Mouse (Mus musculus) heart, adult 2 months (tissue): ENCODE data around the gene Tenm3. TPM values are rescaled to one million over a fixed set of nuclear protein-coding genes. Genes with fewer than 3 reads are reported as not detected.

Experiments
- DNase-seq, 2 experiments: peaks; one replicate each; pipeline ENCODE4 v3.0.0; 2021
- H3K27ac ChIP-seq: fragments of 200-600 bp; 2 replicates; pipeline ENCODE4 v1.8.1; 2022
- H3K27me3 ChIP-seq: fragments of 200-500 bp; 2 replicates; pipeline ENCODE4 v1.6.1; 2012; ENCODE audit warnings: mild to moderate bottlenecking, low read length, inconsistent platforms, mixed read lengths; ENCODE audit not compliant: control insufficient read depth, insufficient read depth
- H3K36me3 ChIP-seq: fragments of 200-500 bp; 2 replicates; pipeline ENCODE4 v1.6.1; 2012; ENCODE audit warnings: low read length, inconsistent platforms; ENCODE audit not compliant: control insufficient read depth, insufficient read depth
- H3K4me1 ChIP-seq: fragments of 200-500 bp; 2 replicates; pipeline ENCODE4 v1.6.1; 2011; ENCODE audit warnings: low read length; ENCODE audit not compliant: control insufficient read depth, insufficient read depth
- H3K4me3 ChIP-seq: fragments of 200-600 bp; 2 replicates; pipeline ENCODE4 v1.8.1; 2022
- H3K79me2 ChIP-seq: fragments of 200-500 bp; replicated peaks from 2 replicates; pipeline ENCODE4 v1.6.1; 2012; ENCODE audit warnings: mild to moderate bottlenecking, inconsistent platforms, low read length, moderate library complexity, mixed read lengths; ENCODE audit not compliant: control insufficient read depth, insufficient read depth
- H3K9ac ChIP-seq: fragments of 200-500 bp; 2 replicates; pipeline ENCODE4 v1.6.1; 2012; ENCODE audit warnings: low read depth, mild to moderate bottlenecking, control low read depth, inconsistent platforms, low read length, mixed read lengths
- CTCF ChIP-seq: fragments of 200-600 bp; IDR thresholded peaks from 2 replicates; pipeline ENCODE4 v1.8.1; 2022; ENCODE audit warnings: antibody characterized with exemption, mild to moderate bottlenecking, moderate library complexity
- EP300 ChIP-seq: fragments of 200-500 bp; IDR thresholded peaks from 2 replicates; pipeline ENCODE4 v1.6.1; 2011; ENCODE audit warnings: low read depth, low read length, control low read depth; ENCODE audit not compliant: insufficient read depth
- POLR2A ChIP-seq: fragments of 200-500 bp; IDR thresholded peaks from 2 replicates; pipeline ENCODE4 v1.6.1; 2011; ENCODE audit warnings: mild to moderate bottlenecking, low read depth, low read length, control low read depth; ENCODE audit not compliant: insufficient read depth
- WGBS: fragments of 180-500 bp; shearing (Covaris S2); methylation state at CpG from one replicate; pipeline ENCODE4 v1.1.7; 2018; 5-methylcytosine and 5-hydroxymethylcytosine counted together
- intact Hi-C: fragments of 180-260 bp; cut with DNase I; formaldehyde crosslinking; loops from one replicate; pipeline ENCODE4 v1.15.1; 2025
- polyA plus RNA-seq: library from polyadenylated mRNA; depleted of rRNA; stranded (reverse); fragments of >200 nt; gene quantifications from 2 replicates; pipeline ENCODE4 v1.2.3, GENCODE M21; 2012
- total RNA-seq, 2 experiments: library from RNA; stranded (reverse); gene quantifications; 2 replicates each; pipeline ENCODE4 v1.2.3; 2021

The Tenm3 gene
- total and polyA plus RNA-seq, 3 experiments: 2.0 to 3.8 (median 2.2) TPM

DNA sequence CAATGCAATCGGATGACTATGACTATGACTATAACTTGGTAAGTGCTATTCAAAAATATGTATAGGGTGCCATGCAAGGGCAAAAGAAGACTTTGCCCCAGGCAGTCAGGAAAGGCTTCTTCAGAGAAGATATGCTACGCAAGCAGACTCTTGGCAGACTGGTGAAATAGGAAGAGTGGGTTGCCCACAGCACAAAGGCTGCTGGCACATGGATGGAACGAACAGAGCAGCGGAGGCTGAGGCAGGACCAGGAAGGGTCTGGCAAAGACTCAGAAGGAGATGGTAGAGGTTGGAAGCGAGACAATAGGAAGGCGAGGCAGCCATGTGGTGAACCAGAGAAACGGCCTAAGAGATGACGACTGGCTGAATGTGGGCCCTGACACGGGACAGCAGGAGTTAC lies 294.8 kb downstream of the Tenm3 start:
- intact Hi-C loops: no loop called here
- Histone ChIP-seq H3K27ac (no peak overlapping the region), H3K27me3 (no peaks in the 10 kb centered on the region), H3K4me1 (no peaks in the 10 kb centered on the region), H3K4me3 (no peak overlapping the region), H3K36me3 (no peaks in the 10 kb centered on the region), H3K9ac (no peak overlapping the region), H3K79me2 (no peaks in the 10 kb centered on the region)
- WGBS: 90% methylated on average over 9 of the region's 9 CpGs
- TF ChIP-seq POLR2A (no peak), EP300 (no peak), CTCF (no peak)
- no peak for DNase-seq

DNA sequence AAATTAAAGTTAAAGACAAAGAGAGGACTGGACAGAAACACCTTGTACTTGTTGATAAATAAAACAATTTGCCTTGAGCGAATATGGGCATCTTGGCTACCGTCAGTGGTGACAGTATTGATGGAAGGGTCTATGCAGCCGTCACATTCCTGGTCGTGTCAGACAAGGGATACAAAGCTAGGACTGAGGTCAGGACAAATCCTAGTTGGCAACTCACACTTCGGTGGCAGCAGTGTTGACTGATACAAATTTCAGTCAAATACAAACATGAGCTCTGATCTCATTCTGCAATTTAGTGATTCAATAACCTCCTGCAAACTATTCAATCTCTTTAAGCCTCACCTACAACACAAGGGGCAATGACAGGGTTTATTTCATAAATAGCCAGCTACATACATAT lies 298.1 kb downstream of the Tenm3 start:
- 72% methylated on average over 5 of the region's 5 CpGs for WGBS
- no peaks in the 10 kb centered on the region for H3K79me2 ChIP-seq
- DNase-seq: no peak
- no peak overlapping the region for H3K4me3 ChIP-seq
- intact Hi-C loops: no loop called here
- TF ChIP-seq POLR2A (no peak), EP300 (no peak), CTCF (no peak)
- no peak overlapping the region for H3K27ac ChIP-seq
- no peaks in the 10 kb centered on the region for H3K36me3 ChIP-seq
- no peaks in the 10 kb centered on the region for H3K27me3 ChIP-seq
- H3K9ac ChIP-seq: no peak overlapping the region
- no peaks in the 10 kb centered on the region for H3K4me1 ChIP-seq

DNA sequence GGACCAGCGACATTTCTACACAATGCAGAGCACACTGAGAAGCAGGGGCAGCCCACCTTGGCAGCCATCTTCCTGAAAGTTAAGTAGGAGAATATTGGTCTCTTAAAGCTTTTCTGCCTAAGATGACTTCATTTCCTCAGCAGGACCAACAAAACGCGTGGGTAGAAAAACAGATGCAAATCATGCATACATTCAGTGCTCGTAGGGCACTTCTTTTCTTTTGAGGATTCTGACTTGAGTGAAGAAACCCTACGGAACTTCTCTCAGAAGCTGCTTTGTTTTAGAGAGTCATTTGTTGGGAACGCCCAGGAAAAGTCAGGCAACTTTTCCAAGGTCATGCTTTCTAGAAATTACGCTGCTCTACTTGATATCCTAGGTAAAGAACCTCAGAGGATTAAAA lies 298.9 kb downstream of the Tenm3 start:
- WGBS: 72% methylated on average over 7 of the region's 7 CpGs
- no peaks in the 10 kb centered on the region for H3K79me2 ChIP-seq
- no peaks in the 10 kb centered on the region for H3K4me1 ChIP-seq
- H3K36me3 ChIP-seq: no peaks in the 10 kb centered on the region
- no peak overlapping the region for H3K9ac ChIP-seq
- H3K4me3 ChIP-seq: no peak overlapping the region
- no peak for DNase-seq
- intact Hi-C loops: no loop called here
- no peak for TF ChIP-seq POLR2A
- no peak for TF ChIP-seq CTCF
- TF ChIP-seq EP300: no peak
- no peak overlapping the region for H3K27ac ChIP-seq
- no peaks in the 10 kb centered on the region for H3K27me3 ChIP-seq

DNA sequence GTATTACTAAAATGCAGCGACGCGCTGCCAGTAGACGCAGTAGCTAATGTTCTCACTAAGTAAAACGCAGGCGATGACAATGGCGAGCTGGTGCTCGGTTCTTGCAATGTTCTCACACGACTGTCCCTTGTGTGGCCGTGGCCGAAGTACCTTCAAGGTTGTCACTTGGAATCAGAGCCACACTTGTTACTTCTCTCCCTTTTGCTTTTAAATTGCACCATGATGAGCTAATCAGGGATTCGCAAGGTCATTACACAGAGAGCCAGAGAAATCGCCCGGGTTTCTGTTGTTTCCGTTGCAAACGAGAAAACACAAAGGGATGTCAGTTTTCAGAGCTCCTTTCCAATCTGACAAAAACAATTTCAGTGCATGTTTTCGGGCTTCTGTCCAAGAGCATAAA lies 301.6 kb downstream of the Tenm3 start:
- Histone ChIP-seq H3K79me2 (no peaks in the 10 kb centered on the region), H3K27ac (no peak overlapping the region), H3K4me1 (no peaks in the 10 kb centered on the region), H3K9ac (no peak overlapping the region), H3K27me3 (no peaks in the 10 kb centered on the region), H3K4me3 (no peak overlapping the region), H3K36me3 (no peaks in the 10 kb centered on the region)
- intact Hi-C loops: no loop called here
- 80% methylated on average over 17 of the region's 17 CpGs for WGBS
- no peak for DNase-seq
- TF ChIP-seq POLR2A (no peak), EP300 (no peak), CTCF (no peak)

DNA sequence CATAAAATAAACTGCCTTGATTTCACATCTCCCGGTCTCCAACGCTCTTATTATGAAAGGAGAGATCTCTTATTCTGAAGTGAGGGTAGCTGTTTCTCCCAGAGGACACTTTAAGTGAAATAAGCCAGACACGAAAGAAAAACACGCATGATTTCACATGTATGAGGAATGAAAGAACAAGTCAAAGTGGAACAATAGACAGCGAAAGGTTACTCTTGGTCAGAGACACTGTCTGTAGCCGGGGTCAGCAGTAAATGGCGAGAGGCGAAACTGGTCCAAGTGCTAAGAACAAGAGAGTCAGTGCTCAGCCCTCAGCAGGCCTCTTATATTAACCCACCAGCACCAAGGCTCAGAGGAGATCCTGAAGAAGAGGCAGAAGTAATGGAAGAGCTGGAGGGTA lies 302.9 kb downstream of the Tenm3 start:
- TF ChIP-seq CTCF: no peak
- no peak for TF ChIP-seq POLR2A
- no peak for TF ChIP-seq EP300
- no peaks in the 10 kb centered on the region for H3K79me2 ChIP-seq
- H3K36me3 ChIP-seq: no peaks in the 10 kb centered on the region
- no peak for DNase-seq
- no peak overlapping the region for H3K27ac ChIP-seq
- H3K4me3 ChIP-seq: no peak overlapping the region
- H3K4me1 ChIP-seq: no peaks in the 10 kb centered on the region
- 66% methylated on average over 8 of the region's 8 CpGs for WGBS
- no peak overlapping the region for H3K9ac ChIP-seq
- intact Hi-C loops: no loop called here
- no peaks in the 10 kb centered on the region for H3K27me3 ChIP-seq

DNA sequence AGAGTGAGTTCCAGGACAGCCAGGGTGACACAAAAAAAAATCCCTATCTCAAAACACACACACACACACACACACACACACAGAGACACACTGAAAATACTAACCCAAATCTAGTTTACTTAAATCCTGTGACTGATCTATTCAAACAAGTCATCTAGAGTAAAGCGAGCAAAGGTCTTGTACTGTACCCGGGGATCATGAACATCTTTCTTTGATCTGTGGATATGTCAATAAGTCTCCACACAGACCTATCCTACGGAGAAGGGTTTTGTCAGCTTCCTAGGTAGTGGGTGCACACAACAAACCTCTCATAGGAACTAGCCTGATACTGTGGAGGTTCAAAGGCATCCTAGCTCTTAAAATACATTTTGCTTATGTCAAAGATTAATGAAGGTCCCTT lies 307.9 kb downstream of the Tenm3 start:
- intact Hi-C loops: no loop called here
- no peak overlapping the region for H3K27ac ChIP-seq
- WGBS: 86% methylated on average over 3 of the region's 3 CpGs

DNA sequence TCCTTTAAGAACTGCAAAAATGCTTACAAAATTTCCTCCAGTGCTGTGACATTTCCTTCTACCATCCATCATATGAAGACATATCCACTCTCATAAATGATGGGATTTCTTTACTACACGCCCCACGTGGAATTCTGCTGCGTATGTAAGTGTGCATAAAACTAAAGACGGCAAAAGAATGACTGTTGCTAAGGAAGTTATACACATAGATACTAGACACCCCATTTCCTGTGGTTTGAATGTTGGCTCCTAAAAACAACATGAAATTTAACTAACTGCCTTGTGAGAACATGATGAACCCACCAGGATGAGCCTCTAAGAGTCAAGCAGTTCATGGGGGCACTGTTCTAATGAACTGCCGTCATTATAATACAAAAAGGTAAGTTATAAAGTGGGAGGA lies 312.0 kb downstream of the Tenm3 start:
- Histone ChIP-seq H3K79me2 (no peaks in the 10 kb centered on the region), H3K9ac (no peak overlapping the region), H3K27me3 (no peaks in the 10 kb centered on the region), H3K4me3 (no peak overlapping the region), H3K4me1 (no peaks in the 10 kb centered on the region), H3K27ac (no peak overlapping the region), H3K36me3 (no peaks in the 10 kb centered on the region)
- TF ChIP-seq POLR2A: no peak
- TF ChIP-seq CTCF: no peak
- TF ChIP-seq EP300: no peak
- intact Hi-C loops: no loop called here
- 63% methylated on average over 5 of the region's 5 CpGs for WGBS
- DNase-seq: no peak

More for the DNA sequence above, 307.9 kb downstream of the Tenm3 start:
- no peak for TF ChIP-seq EP300
- TF ChIP-seq CTCF: no peak
- no peaks in the 10 kb centered on the region for H3K79me2 ChIP-seq
- no peaks in the 10 kb centered on the region for H3K4me1 ChIP-seq
- H3K36me3 ChIP-seq: no peaks in the 10 kb centered on the region
- no peaks in the 10 kb centered on the region for H3K27me3 ChIP-seq
- no peak overlapping the region for H3K9ac ChIP-seq
- no peak overlapping the region for H3K4me3 ChIP-seq
- DNase-seq: no peak
